Mouse (Mus musculus): ENCODE data around the gene Tssk2.

Tssk2 gene

GRCm38 (mm10) chr16:17898462-17898861, at the start of gene Tssk2, which contains the start of gene Dgcr2:
TSS of gene Tssk2 (plus strand) at chr16:17898637.
TSS of gene Dgcr2 (minus strand) at chr16:17898562.
- no peak for DNase-seq

DNA sequence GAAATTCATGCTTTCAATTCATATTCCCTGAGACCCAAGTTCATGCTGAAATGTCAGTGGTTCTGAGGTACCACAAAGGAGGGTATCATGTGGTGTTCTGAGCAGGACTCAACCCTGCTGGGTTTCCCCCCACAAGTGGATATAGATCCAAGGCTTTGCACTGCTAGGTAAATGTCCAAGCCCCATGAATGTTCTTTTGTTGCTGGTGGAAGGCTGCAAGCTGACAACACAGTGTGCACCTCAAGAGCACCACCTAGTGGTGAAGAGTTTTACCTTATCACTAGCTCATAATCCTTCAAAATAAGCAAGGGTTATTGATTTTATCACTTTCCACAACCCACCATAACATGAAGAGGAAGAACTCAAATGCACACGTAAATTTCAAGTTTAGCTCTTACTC, 49.5 kb upstream of the Tssk2 start:
- no peak for DNase-seq

GRCm38 (mm10) chr16:17849486-17849885, 49.0 kb upstream of the Tssk2 start:
- no peak for DNase-seq

DNA sequence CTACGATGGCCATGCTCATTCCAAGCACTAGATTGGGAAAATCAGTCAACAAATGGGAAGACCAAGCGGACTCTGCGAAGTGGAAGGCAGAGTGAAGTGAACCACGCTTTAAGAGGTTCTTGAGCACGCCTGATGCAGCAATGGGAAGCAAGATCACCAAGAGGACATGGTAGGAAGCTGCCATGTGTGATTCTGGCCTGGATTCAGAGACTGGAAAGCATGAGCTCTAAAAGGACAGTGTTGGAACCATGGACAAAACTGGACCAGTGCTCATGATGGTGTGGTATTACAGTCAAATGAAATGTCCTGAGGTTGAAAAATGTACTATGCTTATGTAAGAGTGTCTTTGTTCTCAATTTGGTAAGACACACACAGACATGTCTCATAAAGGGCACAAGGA, 47.1 kb upstream of the Tssk2 start:
- DNase-seq: no peak

DNA sequence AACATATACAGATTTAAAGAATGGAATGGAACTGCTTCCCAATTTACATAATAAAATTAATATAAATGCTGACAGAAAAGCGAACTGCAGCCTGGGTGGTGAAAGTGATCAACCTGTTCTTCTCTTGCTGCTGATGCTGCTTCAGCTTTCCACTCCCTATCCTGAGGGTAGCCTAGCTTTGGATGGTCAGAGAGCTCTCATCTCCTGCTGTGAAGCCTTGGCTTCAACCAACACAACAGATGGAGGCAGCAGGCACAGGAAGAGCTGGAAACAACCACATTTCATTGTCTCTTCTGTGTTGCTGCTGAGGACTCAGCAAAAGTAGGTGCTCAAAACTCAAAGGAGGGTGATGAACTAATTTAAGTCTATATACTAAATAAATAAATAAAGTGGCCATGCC, 46.6 kb upstream of the Tssk2 start:
- no peak for DNase-seq

DNA sequence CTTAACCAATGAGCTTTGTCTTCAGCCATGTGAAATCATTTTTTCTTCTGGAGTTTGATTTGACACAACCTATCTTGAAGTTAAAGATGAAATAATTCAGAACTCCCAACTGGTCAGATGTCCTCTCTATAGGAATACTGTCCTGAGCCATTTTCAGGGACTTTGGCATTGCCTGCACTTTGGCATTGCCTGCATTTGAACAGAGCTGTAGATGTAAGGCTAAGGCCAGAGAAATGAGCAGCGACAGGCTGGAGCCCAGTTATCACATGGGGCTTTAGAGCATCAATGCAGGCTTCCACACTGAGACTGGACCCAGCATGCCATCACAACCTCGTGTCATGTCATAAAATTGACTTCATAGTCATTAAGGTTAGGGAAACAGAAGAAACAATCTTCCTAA, 45.2 kb upstream of the Tssk2 start:
- DNase-seq: no peak

GRCm38 (mm10) chr16:17857157-17857556, 41.3 kb upstream of the Tssk2 start:
- no peak for DNase-seq

DNA sequence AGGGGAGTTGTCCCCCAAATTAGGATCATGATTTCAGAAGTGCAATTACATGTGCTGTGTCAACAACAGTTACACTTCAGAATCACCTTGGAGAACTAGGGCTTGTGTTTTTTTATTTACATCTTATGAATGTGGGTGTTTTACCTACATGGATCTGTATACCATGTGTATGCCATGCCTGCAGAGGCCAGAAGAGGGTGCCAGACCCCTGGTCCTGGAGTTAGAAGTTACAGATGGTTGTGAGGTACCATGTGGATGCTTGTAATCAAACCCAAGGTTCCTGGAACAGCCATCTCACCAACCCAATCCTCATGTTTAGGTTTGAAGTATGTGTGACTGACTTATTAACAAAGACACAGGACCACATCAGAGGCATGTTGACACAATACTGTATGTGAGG, 39.8 kb upstream of the Tssk2 start:
- DNase-seq: no peak

DNA sequence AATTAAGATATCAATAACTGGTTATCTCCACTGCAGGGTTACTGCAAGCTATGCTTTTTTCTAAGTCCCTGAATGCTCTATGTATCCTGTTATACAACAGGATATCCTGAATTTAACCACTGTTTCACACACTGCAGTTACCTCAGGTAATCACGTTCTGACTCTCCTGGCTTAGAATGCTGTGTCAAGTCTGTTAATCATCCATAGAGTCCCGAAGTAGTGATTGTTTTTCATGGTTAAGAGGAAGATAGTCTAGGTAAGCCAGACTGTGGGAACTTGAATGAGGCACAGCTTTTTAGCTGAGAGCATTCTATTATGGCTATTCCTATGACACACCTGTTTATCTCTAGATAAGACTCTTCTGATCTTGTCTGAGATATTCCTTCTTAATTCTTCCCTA, 33.1 kb upstream of the Tssk2 start:
- DNase-seq: no peak

- DNase-seq: no peak
Observed at GRCm38 (mm10) chr16:17865770-17866169, 32.7 kb upstream of the Tssk2 start.

GRCm38 (mm10) chr16:17871248-17871647, 27.2 kb upstream of the Tssk2 start:
- no peak for DNase-seq

GRCm38 (mm10) chr16:17872995-17873394, 25.4 kb upstream of the Tssk2 start:
- no peak for DNase-seq

- DNase-seq: no peak
Observed at GRCm38 (mm10) chr16:17875174-17875573, 23.3 kb upstream of the Tssk2 start.

GRCm38 (mm10) chr16:17876096-17876495, 22.3 kb upstream of the Tssk2 start:
- no peak for DNase-seq

- DNase-seq: no peak
Observed at GRCm38 (mm10) chr16:17879571-17879970, 18.9 kb upstream of the Tssk2 start.

- no peak for DNase-seq
Observed at GRCm38 (mm10) chr16:17882196-17882595, 16.2 kb upstream of the Tssk2 start.

GRCm38 (mm10) chr16:17884116-17884515, 14.3 kb upstream of the Tssk2 start:
- DNase-seq: no peak

DNA sequence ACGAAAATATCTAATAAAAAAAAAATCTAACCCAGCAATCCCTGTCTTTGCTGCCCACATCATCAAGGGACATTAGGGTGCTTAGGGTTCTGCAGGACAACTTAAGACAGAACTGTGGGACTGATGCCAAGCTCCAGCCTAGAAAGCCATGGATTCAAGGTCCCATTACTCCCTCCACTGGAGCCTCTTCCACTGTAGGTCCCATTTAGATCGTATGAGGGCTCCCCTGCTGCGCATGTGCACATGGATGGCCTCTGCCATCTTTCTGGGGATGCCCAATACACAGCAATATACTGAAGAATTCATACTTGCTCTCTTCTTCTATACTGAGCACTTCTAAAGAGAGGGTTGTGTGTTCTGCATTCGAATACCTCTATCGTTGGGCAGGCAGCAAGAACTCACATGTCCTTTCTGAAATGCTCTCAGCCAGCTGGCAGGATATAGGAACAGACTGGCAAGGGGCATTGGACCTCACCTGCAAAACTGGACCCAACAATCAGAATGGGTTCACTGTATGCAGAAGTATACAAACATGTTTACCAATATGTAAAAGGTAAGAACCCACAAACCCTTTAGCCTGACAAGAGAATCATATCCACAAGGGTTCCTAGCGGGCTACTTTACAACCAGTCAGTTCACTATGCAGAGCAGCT, 8.6 kb upstream of the Tssk2 start:
- no peak for DNase-seq

GRCm38 (mm10) chr16:17890342-17890727, 8.1 kb upstream of the Tssk2 start:
- no peak for DNase-seq

DNA sequence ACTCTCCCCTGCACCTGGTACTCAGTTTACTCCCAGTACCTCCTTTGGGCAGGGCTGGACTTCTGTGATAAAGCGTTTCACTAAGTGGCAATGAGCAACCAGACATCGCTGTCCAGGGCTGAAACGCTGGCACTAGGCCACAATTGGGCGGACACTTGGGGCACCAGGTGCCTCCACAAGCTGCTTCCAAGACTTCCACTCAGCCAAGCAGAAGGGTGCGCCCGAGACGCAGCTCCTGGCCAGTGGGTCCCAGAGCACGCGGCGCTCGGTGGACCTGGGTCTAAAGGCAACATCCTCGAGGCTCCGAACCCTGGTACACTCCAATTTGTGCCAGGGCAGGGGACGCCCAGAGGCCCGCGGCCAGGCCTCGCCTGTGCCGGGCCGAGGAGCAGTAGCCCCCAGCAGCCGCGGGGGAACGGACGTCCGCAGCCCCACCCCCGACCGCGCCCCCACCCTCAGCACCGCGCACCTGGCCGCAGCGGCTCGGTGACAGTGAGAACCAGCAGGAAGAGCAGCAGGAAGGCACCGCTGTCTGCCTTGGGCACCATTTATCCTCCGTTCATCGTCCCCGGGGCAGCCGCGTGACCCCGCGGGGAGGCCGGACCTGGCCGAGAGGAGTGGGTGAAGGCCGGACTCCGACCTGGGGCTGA, 7.4 kb upstream of the Tssk2 start:
- peak; percentile 71 for DNase-seq

- DNase-seq: peak; percentile 100
Observed at GRCm38 (mm10) chr16:17891567-17891959, 6.9 kb upstream of the Tssk2 start, which contains the start of gene Gm20518. TSS of gene Gm20518 (minus strand) at chr16:17891671.

DNA sequence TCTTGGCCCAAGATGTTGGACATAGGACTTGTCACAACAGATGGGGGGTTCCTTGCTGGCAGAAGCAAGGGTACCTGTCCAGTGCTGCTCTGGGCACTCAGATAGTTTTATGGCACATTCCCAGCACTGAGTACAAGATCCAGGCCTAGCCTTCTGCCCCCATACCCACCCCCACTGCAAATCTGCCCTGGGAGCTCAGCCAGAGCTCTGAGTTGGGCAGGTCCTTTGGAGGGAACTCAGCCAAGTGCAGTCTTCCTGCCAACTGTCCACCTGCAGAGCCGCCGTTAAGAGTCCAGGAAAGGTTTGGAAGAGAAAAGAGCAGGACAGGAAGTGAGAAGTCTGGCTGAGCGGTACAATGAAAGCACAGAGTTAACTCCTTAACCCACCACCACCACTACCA, 5.8 kb upstream of the Tssk2 start:
- no peak for DNase-seq

DNA sequence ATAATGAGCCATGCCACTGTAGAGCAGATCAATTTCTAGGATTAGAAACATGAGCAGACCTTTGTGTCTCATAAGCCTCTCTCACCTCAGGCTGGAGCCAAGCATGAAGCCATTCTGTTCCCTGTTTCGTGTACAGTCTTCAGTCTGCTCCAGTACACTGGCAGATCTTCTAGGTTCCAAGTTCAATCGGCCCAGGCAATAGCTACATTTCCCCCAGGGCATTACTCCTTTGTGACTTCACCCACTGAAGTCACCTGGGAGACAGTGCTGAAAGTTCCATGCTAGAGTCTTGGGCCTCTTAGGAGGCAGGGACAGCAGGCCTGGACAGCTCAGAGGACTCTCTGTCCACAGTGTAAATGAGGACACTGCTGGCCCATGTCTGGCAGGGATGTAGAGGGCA, 4.5 kb upstream of the Tssk2 start, which contains the start of gene Tssk1:
Gene Tssk1 (plus strand): TSS at position 301 of the 400 bp plus-strand sequence.
- DNase-seq: no peak

- no peak for DNase-seq
Observed at GRCm38 (mm10) chr16:17896091-17896490, 2.3 kb upstream of the Tssk2 start.
